Mouse (Mus musculus) ES-E14 (cell line): ENCODE measurements around the gene Slc35a3.

Experiments
- HCFC1 ChIP-seq: IDR thresholded peaks from 2 replicates; pipeline ENCODE4 v1.6.1; 2012; ENCODE audit warnings: low read length, inconsistent platforms, borderline replicate concordance; ENCODE audit not compliant: insufficient read depth
- MAFK ChIP-seq: IDR thresholded peaks from 2 replicates; pipeline ENCODE4 v1.6.1; 2014; ENCODE audit warnings: mild to moderate bottlenecking, low read depth, low read length, inconsistent platforms; ENCODE audit not compliant: insufficient read depth
- ZC3H11A ChIP-seq: IDR thresholded peaks from 2 replicates; pipeline ENCODE4 v1.6.1; 2012; ENCODE audit warnings: low read depth, mild to moderate bottlenecking, inconsistent platforms, low read length, borderline replicate concordance
- ZNF384 ChIP-seq: IDR thresholded peaks from 2 replicates; pipeline ENCODE4 v1.6.1; 2012; ENCODE audit warnings: low read depth, low read length, inconsistent platforms

GRCm38 (mm10) chr3:116634091-116634490, 78.5 kb downstream of the Slc35a3 start:
- TF ChIP-seq HCFC1: no peak
- TF ChIP-seq MAFK: no peak
- TF ChIP-seq ZC3H11A: no peak
- TF ChIP-seq ZNF384: no peak
